Mouse (Mus musculus) neural tube, embryonic 10.5 days (tissue): ENCODE measurements around the gene Pfdn4.

Source experiments
- DNase-seq: peaks from one replicate; pipeline ENCODE4 v3.0.0-alpha.2; 2017; ENCODE audit warnings: low spot score; ENCODE audit errors: extremely low spot score

Gene Pfdn4

DNA sequence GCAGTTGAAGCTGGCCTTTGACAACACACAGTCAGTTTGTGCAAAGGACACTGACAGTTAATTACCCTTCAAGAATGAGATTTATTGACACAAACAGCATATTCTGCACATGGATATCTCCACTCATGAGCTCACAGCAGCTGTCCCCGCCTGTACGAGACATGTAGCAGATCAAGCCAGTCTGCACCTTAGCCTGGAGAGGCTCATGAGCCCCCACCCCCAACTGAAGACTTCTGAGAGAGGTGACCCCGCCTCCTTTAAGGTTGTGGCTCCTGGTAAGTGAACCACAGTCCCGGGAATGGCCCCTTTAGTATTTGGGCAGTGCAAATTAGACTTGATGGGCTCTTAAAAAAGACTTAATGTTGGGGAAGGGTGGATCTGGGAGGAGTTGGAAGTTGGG is 49.5 kb downstream of the Pfdn4 start:
- DNase-seq, result no peak

- DNase-seq, result peak; percentile 61
Measured at GRCm38 (mm10) chr2:170547526-170547925, 51.3 kb downstream of the Pfdn4 start.

GRCm38 (mm10) chr2:170548046-170548445 is 51.8 kb downstream of the Pfdn4 start:
- peak; percentile 34 for DNase-seq

GRCm38 (mm10) chr2:170549146-170549545 is 52.9 kb downstream of the Pfdn4 start:
- no peak for DNase-seq

- DNase-seq, result no peak
Measured at GRCm38 (mm10) chr2:170550240-170550639, 54.0 kb downstream of the Pfdn4 start.

DNA sequence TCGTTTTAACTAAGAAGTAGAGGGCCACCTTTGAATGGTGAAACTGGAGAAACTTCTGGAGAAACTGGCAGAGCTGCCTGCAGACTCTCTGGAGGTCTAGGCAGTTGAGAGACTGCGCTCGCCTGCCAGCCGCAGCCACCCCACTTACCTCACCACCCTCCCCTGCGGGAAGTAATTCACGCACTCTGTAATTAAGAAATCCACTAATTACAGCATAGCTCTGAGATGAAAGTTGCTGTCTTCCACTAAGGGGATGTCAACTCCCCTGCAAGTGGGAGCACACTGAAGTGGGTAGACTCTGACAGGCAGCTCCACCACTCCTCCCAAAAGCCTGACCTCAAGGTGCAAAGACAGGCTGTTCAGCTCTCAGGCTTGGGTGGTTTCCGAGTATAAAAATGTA is 55.9 kb downstream of the Pfdn4 start:
- no peak for DNase-seq

DNA sequence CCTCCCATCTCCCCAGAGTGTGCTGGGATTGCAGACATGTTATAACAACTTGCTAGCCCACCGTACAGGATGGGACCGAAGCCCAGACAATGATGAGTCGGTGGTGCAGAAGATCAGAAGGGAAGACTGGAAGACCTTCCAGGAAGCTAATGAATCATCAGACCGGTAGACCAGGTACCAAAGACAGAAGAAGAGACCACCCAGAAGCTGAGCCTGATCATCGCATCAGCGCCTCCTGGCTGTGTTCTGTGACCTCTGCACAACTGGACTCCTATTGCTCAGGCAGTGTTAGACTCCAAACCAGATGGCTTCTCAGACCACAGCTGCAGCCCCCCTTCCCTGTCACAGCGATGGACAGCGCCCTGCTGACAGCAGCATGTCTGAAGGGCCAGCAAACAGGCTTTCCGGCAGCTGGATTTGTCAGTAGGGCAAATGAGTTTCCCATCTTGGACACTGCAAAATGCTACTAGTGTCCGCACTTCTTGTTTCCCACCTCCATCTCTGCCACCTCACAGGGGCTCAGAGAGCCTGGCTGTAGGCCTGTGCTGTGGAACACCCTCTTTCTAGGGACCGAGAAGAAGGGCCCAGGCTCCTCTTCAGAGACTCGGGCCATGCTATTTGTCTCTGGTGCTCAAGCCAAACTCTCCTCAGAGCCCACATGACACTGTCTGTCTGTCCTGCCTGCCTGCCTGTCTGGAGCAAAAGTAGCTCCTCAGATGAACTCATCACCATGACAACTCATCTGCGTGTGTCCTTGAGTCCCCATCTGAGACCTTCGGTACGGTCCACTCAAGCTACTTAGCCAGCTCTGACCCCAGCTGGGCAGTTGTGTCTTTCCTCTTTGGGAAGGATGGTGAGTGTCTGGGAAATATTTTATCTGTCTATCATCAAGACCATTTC is 68.0 kb downstream of the Pfdn4 start:
- DNase-seq, result no peak

- no peak for DNase-seq
Measured at GRCm38 (mm10) chr2:170564995-170565394, 68.8 kb downstream of the Pfdn4 start.
